Mouse (Mus musculus): ENCODE results near the gene Ass1. TPM values are rescaled to one million over a fixed set of nuclear protein-coding genes. Genes with fewer than 3 reads are reported as not detected.
A peak's percentile ranks its signal among the peaks of the same experiment; 100 is the strongest.

The Ass1 gene
- polyA plus RNA-seq, 1 experiment: 40.1 TPM

DNA sequence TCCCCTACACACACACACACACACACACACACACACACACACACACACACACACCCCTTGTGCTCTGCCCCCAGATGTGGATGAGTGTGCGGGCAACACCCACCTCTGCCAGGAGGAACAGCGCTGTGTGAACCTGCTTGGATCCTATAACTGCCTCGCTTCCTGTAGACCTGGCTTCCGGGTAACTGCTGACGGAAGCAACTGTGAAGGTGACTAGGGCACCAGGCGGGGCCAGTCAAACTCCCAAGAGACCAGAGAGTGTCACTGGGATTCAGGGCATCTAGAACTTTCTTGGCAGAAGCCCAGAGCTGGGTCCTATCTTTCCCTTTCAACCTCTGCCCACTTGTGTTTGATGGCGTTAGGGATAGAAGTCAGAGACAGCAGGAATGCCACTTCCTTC lies 14.6 kb upstream of the Ass1 start:
- DNase-seq (ENCODE audit: extremely low spot score in 1 of 2, low spot score in 1 of 2): no peak

DNA sequence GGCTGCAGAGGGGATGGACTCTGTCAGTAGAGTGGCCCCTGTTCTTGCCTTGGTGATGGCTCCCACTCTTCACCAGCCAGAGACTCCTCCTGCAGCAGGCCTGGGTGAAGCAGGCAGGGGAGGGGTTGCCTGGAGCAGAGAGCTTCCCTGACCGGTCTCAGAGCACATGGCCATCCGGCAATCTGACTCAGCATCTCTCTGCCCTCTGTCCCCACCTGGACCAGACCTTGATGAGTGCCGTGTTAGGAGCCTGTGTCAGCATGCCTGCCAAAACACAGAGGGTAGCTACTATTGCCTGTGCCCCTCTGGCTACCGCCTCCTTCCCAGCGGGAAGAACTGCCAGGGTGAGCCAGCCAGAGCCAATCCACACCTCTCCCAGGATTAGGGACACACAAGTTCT lies 11.5 kb upstream of the Ass1 start:
- no peak for DNase-seq (ENCODE audit: extremely low spot score in 1 of 2, low spot score in 1 of 2)

DNA sequence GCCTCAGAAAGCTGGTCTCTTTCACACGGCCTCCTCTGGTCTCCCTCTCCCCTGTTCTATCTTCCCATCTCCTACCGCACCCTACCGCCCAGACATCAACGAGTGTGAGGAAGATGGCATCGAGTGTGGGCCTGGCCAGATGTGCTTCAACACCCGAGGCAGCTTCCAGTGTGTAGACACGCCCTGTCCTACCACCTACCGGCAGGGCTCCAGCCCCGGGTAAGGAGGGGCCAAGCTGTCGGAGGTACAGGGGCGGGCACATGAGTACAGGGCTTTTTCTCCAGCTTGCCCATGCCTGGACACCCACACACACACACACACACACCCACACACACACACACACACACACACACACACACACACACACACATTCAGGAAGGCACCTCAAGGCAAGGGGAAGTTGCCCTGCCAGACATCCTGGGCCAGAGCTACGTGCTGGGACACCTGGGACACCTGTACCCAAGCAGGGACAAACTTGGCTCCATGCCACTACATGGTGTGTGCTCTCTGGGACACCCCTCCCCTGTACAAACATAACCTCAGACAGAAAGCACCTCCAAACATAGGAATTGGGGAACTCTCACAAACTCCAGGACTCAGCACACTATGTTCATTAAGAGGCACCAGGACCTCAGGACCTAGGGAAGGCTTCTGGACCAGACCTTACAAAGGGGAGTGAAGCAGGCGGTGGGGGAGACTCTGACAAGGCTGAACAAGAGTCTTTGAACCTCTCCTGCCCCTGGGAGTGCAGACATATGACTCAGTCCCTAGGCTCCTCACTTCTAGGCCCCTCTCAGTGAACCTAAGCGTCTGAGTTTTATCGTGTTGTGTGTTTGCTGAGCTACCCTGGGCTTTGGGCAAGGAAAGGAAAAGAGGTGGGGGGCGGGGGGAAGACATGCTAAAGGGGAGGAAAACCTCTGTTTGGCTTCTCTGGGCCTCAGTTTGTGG lies 10.7 kb upstream of the Ass1 start:
- no peak for DNase-seq (ENCODE audit: extremely low spot score in 1 of 2, low spot score in 1 of 2)

DNA sequence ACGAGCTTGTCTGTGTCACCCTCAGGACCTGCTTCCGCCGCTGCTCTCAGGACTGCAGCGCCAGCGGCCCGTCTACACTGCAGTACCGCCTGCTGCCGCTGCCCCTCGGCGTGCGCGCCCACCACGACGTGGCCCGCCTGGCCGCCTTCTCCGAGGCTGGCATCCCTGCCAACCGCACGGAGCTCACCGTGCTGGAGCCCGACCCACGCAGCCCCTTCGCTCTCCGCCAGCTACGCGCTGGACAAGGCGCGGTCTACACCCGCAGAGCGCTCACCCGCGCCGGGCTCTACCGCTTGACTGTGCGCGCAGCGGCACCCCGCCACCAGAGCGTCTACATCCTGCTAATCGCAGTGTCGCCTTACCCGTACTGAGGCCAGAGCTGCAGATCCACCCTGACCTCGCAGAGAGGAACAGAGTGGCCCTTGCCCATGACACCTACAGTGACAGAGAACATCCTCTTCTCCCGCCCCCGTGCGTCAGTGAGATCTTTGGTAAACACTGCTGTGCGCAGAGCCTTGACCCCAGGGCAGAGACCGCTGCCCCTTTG lies 9.9 kb upstream of the Ass1 start:
- DNase-seq (ENCODE audit: extremely low spot score in 1 of 2, low spot score in 1 of 2): no peak

DNA sequence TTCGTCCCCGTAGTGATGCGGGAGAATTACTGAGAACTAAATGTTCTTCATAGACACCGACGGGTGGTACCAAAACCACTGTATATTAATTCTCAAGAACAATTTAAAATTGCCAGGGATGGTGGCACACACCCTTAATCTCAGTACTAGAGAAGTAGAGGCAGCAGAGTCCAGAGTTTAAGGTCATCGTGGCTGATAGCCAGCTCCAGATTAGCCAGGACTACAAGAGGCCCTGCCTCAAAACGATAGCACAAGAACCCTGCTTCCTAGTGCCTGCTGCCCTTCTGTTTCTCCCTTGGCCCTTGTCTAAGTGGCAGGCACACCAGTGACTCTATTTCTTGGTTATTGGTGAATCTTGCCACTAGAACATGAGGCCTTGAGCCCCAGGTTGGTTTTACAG lies 9.1 kb upstream of the Ass1 start:
- DNase-seq (ENCODE audit: extremely low spot score in 1 of 2, low spot score in 1 of 2): no peak

DNA sequence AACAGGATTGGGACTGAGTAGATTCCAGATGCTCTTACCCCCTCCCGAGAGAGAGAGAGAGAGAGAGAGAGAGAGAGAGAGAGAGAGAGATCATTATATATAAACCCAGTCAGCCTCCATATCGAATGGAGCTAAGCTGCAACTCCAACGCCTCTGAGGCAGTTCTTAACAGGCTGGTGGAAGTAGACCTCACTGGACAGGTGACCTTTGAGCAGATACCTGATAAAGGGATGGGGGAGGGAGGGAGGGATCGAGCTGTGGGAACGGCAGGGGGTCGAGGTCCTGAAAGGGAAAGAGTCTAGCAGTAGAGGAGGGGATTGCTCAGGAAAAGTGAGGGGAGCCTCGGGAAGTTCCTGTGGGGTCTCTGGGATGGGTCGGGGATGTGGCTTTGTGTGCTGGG lies 8.0 kb upstream of the Ass1 start:
- DNase-seq (ENCODE audit: extremely low spot score in 1 of 2, low spot score in 1 of 2): no peak

DNA sequence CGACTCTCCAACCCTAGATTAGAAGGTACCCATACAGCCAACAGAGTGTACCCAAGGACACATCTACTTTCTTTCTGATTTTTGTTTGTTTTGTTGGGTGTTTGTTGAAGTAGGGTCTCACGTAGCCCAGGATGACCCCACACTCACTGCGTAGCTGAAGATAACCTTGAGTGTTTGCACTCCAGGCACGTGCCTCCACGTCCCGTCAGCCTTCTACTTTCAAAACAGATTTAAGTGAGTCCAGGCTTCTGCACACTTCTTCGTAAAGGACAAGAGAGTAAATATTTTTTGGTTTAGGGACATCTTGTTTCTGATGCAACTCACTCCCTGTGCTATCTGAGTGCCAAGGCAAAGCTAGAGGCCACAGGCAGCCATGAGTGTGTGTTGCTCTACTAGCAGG lies 6.8 kb upstream of the Ass1 start:
- no peak for DNase-seq (ENCODE audit: extremely low spot score in 1 of 2, low spot score in 1 of 2)

DNA sequence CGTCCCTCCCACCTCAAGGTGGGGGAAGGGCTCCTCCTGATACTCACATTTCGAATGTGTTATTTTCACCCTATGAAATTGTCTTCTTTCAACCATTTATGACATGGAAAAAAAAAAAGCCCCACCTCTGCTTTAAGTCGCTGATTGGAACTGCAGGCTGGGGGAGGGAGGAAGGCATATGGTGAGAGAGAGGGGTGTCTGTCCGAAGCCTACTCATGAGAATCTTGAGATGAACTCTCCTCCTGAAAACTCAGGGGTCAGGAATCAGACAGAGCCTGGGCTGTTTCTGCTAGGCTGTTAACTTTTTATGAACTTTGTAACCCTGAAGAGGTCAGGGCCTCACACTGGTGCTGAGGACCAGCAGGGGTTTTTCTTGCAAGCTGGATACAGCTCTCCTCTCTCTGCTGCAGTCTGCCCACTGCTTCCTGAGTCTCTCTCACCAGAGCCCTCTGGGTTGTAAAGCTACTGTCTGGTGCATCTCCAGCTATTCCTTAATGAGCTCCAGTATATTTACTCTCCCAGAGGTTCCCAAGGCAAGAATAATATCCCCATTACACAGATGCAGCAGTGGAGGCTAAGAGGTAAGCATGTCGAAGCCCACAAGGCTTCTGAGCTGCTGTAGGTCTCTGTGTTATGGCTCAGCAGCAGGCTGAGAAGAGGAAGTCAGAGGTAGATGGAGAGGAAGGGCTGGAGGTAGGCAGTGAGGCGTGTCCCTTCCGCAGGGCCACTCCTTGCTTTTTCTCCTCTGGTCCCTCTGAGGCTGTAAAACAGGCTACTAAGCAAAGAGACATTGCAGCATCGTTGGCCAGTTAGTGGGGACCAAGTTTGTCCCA lies 6.1 kb upstream of the Ass1 start:
- DNase-seq (ENCODE audit: extremely low spot score in 1 of 2, low spot score in 1 of 2): no peak

DNA sequence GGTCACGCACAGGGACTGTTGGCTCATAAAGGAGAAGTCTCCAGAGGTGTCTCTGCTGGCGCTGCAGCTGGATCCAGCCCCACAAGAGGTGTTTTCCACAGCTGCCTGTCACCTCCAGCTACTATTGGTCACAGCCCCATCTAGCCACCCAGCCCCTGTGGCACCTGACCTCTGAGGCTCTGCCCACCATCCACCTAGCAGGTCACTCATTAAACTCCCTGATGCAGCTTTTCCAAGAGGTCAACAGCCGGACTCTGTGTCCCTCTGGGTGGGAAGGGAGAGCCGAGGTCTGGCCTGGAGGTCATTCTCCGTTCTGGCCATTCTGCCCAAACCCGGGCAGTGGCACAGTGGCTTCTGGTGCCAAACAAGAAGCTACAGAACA lies 5.5 kb upstream of the Ass1 start:
- DNase-seq (ENCODE audit: extremely low spot score in 1 of 2, low spot score in 1 of 2): no peak

DNA sequence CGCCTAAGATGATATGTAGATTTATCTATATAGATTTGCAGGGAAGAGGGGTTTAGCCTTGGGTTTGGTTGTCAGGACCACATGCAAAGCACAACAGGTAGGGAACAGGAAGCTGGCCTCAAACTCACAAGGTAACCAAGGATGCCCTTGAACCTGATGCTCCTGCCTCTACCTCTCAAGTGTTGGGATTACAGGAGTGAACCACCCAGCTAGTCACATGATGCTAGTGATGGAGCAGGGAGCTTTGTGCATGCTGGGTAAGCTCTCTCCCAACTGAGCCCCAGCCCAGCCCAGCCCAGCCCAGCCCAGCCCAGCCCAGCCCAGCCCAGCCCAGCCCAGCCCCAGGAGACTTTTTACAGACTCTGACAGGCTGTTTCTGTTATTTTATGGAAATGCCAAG lies 2.5 kb upstream of the Ass1 start:
- no peak for DNase-seq (ENCODE audit: extremely low spot score in 1 of 2, low spot score in 1 of 2)

DNA sequence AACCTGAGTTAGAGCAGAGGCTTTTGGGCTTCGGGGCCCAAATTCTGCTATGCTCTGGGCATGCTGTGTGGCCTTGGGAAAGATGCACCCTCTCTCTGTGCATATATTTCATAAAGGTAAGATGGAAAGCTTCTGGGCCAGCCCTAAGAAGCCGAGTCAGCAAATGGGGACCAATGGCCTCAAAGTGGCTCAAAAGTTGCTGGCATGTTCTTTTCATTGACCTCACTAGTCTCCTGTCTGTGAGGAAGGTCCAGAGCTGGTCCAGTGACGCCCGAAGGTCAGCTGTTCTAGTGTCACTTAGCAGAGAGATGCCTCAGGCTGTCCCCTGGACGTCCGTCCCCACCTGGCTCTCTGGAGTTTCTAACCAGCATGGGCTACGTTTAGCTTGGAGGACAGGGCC lies 1.1 kb upstream of the Ass1 start:
- no peak for DNase-seq (ENCODE audit: extremely low spot score in 1 of 2, low spot score in 1 of 2)

DNA sequence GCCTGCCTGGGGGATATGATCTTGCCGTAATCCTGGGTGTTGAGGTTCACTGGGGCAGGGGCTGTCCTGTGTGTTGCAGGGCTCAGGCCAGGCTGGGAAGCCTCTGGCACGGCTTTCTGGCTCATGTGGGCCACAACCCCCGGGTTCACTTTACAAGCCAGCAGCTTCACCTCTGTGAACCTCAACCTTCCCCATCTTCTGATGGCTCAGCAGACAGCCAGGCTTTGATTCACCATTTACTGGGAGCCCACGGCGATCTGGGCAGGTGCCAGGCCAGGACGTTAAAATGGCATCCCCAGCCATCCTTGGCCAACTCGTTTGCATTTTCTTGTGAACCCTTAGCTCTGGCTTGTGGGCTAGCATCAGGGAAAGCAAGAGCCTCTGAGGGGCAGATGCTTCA lies 527 bp upstream of the Ass1 start:
- no peak for DNase-seq (ENCODE audit: extremely low spot score in 1 of 2, low spot score in 1 of 2)

DNA sequence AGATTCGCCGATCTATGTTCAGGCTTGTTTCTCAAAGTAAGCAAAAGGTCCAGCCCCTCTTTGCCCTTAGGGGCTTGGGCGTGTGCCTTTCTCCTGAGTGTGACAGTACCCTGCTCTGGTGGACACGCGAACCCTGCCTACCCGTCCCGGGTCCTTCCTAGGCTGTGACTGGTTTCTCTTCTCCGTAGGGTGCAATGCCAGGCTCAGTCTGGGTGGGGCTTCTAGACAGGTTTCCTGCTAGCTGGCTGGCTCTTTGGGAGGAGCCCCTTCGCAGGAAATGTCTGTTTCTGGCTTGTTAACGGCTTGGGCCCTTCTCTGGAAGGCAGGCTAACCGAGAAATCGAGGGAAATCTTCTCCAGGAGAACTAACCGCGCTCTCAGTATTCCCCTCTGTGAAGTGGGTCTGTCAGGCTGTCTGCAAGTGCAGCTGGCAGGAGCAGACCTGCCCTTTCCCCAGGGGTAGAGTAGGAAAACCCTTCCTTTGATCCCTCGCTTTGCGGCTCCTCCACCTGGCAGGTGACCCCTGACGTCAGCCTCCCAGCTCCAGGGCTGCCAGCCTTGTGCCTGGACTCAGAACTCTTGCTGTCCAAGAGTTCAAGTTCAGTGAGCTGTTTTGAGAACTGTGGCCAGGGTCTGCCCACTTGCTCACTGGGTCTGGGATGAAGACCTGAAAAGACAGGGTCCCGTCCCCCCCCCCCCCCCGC lies 827 bp downstream of the Ass1 start:
- no peak for DNase-seq (ENCODE audit: extremely low spot score in 1 of 2, low spot score in 1 of 2)

DNA sequence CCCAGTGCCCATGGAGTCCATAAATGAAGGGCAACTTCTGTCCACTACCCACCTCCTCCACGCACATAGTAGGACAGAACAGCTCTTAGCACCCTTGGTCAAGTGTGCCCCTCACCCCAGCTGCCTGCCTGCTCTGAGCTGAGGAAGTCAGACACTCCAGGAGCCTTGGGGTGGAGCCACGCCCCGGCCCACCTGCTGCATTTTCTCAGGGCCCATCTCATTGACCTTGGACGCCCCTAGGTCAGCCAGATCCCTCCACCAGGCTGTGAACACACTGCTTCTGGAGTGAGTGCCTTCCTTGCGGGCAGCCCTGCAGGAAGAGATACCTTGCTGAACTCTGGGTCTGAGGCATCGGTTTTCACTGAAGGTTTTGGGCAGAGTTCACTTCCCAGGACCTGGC lies 1.6 kb downstream of the Ass1 start:
- DNase-seq (ENCODE audit: extremely low spot score in 1 of 2, low spot score in 1 of 2): no peak

DNA sequence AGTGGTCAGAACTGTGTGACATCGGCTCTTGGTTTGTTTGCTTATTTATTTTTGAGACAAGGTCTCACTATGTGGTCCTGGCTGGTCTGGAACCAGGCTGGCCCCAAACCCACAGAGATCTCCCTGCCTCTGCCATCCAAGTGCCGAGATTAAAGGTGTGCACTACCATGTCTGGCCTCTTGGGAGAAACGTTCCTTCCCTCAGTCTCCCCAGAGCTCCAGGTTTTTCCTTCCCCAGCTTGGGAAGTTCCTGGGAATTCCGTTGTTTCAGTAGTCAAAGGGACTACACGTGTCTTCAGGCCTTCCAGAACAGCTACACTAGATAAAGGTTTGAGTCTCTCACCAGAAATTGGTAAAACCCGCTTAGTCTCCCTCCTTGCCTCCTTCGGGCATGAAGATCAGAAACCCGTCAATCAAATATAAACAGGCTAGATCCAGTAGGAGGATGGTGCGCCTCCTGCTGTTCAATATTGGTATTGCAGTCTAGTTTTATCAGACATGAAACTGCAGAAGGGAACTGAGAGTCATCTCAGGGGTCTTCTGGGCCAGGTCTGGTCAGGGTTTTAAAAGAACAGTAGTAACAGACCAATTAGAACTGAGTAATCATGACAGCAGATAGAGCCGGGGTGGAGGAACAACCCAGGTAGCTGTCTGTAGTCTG lies 2.5 kb downstream of the Ass1 start:
- DNase-seq (ENCODE audit: extremely low spot score in 1 of 2, low spot score in 1 of 2): peak in 1 of 2 experiments; percentile 63

DNA sequence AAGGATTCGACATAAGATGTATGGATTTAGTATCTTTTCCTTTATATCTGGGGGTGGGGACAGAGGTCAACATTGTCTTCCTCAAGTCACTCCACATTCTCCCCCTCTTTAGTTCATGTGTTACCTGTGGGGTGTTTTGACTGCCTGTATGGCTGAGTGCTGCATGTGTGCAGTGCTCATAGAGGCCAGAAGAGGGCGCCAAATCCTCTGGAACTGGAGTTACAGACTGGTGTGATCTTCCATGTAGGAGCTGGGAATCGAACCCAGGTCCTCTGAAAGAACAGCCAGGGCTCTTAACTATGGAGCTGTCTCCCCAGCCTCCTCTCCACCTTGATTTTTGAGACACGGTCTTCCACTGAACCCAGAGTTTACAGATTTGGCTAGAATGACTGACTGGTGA lies 3.9 kb downstream of the Ass1 start:
- DNase-seq (ENCODE audit: extremely low spot score in 1 of 2, low spot score in 1 of 2): no peak

DNA sequence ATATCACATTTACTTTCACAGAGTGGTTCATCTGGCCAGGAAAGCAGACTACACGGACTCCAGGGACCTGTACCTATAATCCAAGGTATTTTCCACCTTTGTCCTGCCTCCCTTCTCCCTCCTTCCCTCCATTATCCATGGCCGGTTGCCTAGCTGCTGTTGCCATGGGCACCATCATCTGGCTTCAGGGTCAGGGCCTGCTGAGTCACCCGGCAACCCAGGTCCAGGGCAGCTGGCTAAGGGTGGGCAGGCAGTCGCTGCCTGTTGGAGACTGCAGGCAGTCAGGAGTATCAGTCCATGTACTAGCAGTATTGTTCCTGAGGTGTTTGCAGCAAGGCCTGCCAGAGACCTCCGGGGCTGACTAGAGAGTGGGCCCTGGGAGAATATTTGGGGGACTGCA lies 4.7 kb downstream of the Ass1 start:
- DNase-seq (ENCODE audit: extremely low spot score in 1 of 2, low spot score in 1 of 2): no peak

DNA sequence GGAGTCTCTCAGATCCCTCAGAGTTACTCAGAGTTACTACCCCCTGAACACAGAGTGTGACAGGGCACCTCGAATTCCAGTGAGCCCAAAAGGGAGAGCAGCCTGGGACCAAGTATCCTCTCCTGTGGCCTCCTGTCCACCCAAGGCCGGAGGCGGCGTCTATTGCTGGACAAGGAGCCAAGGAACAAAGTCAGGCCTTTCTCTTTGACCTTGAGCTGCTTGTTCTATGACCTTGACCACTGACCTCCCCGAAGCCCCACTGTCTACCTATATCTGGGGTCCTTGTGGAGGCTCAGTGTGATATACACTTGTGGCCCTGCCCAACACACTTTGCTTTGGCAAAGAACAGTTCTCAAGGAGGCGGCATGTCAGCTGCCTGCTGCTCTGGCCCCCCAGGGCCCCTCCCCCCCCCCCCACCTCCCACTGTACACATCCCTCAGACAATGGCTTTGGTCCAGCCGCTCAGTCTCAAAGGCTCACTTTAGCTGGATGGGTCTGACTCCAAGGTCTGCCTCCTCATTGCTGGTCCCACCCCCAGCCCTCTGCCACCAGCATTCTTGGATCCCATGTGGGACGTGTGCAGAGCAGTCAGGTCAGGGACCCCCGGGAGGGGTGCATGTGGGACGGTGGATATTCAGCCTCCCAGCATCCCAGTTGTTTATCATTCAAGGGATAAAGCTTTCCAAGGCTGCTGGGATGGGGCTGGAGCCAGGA lies 6.3 kb downstream of the Ass1 start:
- no peak for DNase-seq (ENCODE audit: extremely low spot score in 1 of 2, low spot score in 1 of 2)

DNA sequence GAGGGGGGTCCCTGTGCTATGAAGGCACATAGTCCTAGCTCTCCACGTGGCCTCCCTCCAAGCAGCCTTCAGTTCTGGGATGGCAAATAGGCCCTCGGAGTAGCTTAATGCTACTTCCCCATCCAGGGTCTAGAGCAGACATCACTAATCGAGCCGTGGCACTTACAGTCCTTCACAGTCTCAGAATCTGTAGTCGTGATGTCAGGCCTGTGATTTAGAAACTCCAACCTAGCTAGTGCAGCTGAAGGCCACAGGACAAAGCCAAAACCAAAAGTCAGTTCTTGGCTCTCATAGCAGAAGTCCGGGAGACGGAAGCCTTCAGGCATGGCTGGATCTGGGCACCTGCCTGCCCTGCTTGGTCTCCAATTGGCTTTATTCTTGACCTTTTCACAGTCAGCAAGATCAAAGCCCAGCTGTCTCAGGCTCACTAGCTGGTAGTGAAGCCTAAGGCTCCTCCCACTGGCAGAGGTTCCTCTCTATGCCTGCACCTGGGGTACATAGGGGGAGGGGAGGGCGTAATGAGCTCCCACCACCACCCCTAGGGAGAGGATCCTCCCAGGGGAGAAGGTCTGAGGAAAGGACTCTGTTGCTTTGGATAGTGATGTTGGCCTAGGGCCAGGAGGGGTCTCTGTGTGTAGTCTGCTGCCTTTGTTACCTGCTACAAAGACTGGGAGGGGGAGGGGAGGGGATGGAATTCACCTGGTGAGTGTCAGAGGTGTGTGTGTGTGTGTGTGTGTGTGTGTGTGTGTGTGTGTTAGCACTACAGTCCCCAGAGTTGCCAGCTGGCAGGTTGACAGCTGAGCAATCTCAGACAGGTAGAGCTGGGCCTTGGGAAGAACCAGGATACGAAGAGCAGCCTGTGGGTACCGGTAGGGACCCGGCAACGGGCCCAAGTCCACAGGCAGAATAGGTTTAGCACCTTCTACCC lies 7.5 kb downstream of the Ass1 start:
- DNase-seq (ENCODE audit: extremely low spot score in 1 of 2, low spot score in 1 of 2): no peak
